Mouse (Mus musculus) heart, embryonic 16.5 days (tissue): ENCODE measurements around the gene Olfr512. TPM values are rescaled to one million over a fixed set of nuclear protein-coding genes. Genes with fewer than 3 reads are reported as not detected.

Experiments
- ATAC-seq: fragments of 200-750 bp; cut with Nextera tagmentation; replicated peaks from 2 replicates; pipeline ENCODE4 v1.8.0; 2017; ENCODE audit warnings: moderate number of reproducible peaks; ENCODE audit not compliant: insufficient read depth, low FRiP score; ENCODE audit errors: extremely low read depth
- H3K27ac ChIP-seq: fragments of 300-500 bp; sonication (generic); 2 replicates; pipeline ENCODE4 v1.5.1; 2014; ENCODE audit warnings: mild to moderate bottlenecking, low read length, control low read depth, moderate library complexity
- H3K27me3 ChIP-seq: fragments of 300-500 bp; sonication (generic); 2 replicates; pipeline ENCODE4 v1.6.1; 2014; ENCODE audit warnings: low read length, mixed read lengths; ENCODE audit not compliant: control insufficient read depth, insufficient read depth
- H3K36me3 ChIP-seq: fragments of 300-500 bp; sonication (generic); 2 replicates; pipeline ENCODE4 v1.6.1; 2014; ENCODE audit not compliant: control insufficient read depth, insufficient read depth
- H3K4me1 ChIP-seq: fragments of 300-500 bp; sonication (generic); 2 replicates; pipeline ENCODE4 v1.6.1; 2014; ENCODE audit warnings: low read length, mixed read lengths; ENCODE audit not compliant: control insufficient read depth, insufficient read depth
- H3K4me2 ChIP-seq: fragments of 300-500 bp; sonication (generic); 2 replicates; pipeline ENCODE4 v1.6.1; 2014; ENCODE audit warnings: low read depth, mild to moderate bottlenecking, control low read depth, low read length
- H3K4me3 ChIP-seq: fragments of 300-500 bp; sonication (generic); 2 replicates; pipeline ENCODE4 v1.5.1; 2014; ENCODE audit warnings: mild to moderate bottlenecking, control low read depth, low read length
- H3K9ac ChIP-seq: fragments of 300-500 bp; sonication (generic); 2 replicates; pipeline ENCODE4 v1.6.1; 2014; ENCODE audit warnings: low read length, control low read depth
- H3K9me3 ChIP-seq: fragments of 300-500 bp; sonication (generic); replicated peaks from 2 replicates; pipeline ENCODE4 v1.6.1; 2016; ENCODE audit warnings: low read length; ENCODE audit not compliant: control insufficient read depth
- WGBS: fragments of 180-500 bp; shearing (Covaris S2); extraction: QIAGEN DNeasy Blood & Tissue Kit; methylation state at CpG from one replicate; pipeline ENCODE4 v1.1.7; 2014; 5-methylcytosine and 5-hydroxymethylcytosine counted together
- polyA plus RNA-seq: library from polyadenylated mRNA; unstranded; fragments of >200 nt; fragmentation: Nextera tagmentation; extraction: Ambion mirVana; gene quantifications from 2 replicates; pipeline ENCODE4 v1.2.1, GENCODE M21; 2015

Olfr512 gene
- polyA plus RNA-seq, result not detected in 2 replicates

DNA sequence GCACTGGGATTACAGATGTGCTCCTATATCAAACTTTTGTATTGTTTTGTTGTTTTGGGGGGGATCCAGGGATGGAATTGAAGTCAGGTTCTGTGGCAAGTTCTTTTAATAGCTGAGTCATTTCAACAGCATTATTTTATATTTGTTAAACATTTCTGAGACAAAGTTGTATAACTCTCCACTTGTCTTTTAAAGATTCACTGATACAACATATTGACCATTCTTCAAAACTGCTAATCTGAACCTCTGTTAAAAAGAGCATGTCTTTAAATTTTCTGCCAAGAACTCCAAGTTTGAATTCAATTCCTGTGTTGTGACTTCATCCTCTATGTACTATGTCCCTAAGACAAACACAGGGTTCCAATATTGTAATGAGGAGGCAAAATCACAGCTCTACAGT, at the start of gene Olfr512:
Olfr512 (plus strand) TSS at position 301 of the 400 bp plus-strand sequence.
- Histone ChIP-seq H3K9ac (no peak within 1 kb of the TSS), H3K4me3 (no peak within 1 kb of the TSS), H3K4me2 (no peak within 1 kb of the TSS), H3K27me3 (no peaks in the 10 kb centered on the region), H3K4me1 (no peaks in the 10 kb centered on the region), H3K9me3 (no peaks in the 10 kb centered on the region; the same call in 1 of the 2 replicates), H3K36me3 (no peaks in the 10 kb centered on the region), H3K27ac (no peak within 1 kb of the TSS)
- ATAC-seq, result no peak

DNA sequence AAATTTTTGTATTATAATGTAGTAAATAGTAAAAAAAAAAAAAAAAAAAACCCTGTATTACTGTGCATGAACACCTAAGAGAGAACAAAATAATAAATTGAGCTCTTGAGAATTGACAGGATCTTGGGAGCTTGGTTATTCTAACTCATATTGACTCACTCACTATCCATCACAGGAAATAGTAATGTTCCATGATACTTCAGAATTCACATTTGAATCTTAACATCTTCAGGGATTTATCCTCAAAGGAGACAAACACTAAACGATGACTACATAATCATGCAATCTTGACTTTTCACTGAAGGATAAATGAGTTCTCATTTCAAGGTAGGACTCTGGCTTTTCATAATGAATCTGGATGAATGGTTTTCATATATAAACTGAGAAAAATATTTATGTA, 47.0 kb upstream of the Olfr512 start, which contains the start of gene Olfr510:
Olfr510 (plus strand) TSS at position 301 of the 400 bp plus-strand sequence.
- Histone ChIP-seq H3K9ac (no peak within 1 kb of the TSS), H3K4me3 (no peak within 1 kb of the TSS), H3K27ac (no peak within 1 kb of the TSS), H3K36me3 (no peaks in the 10 kb centered on the region), H3K4me2 (no peak within 1 kb of the TSS), H3K27me3 (no peaks in the 10 kb centered on the region), H3K9me3 (peaks cover 2% of the 10 kb centered on the region; the same call in 1 of the 2 replicates), H3K4me1 (no peaks in the 10 kb centered on the region)
- ATAC-seq, result no peak
- 88% methylated on average over 1 of the region's 1 CpGs for WGBS

- Histone ChIP-seq H3K36me3 (no peaks in the 10 kb centered on the region), H3K9me3 (peaks cover 2% of the 10 kb centered on the region; the same call in 1 of the 2 replicates), H3K4me1 (no peaks in the 10 kb centered on the region), H3K4me2 (no peak overlapping the region), H3K9ac (no peak overlapping the region), H3K27me3 (no peaks in the 10 kb centered on the region), H3K4me3 (no peak overlapping the region), H3K27ac (no peak overlapping the region)
- WGBS, result 55% methylated on average over 1 of the region's 1 CpGs
- ATAC-seq, result no peak
These were observed 42.1 kb upstream of the Olfr512 start for GRCm38 (mm10) chr7:108671058-108671457.

- Histone ChIP-seq H3K9ac (no peak overlapping the region), H3K27ac (no peak overlapping the region), H3K9me3 (peaks cover 5% of the 10 kb centered on the region; the same call in 1 of the 2 replicates), H3K4me1 (no peaks in the 10 kb centered on the region), H3K27me3 (no peaks in the 10 kb centered on the region), H3K4me2 (no peak overlapping the region), H3K36me3 (no peaks in the 10 kb centered on the region), H3K4me3 (no peak overlapping the region)
- WGBS, result 73% methylated on average over 4 of the region's 4 CpGs
- ATAC-seq, result no peak
These were observed 34.2 kb upstream of the Olfr512 start for GRCm38 (mm10) chr7:108678886-108679285.

GRCm38 (mm10) chr7:108750673-108751072, 37.6 kb downstream of the Olfr512 start, which contains the start of gene Olfr513:
TSS of gene Olfr513 (plus strand) at chr7:108750973.
- WGBS, result 71% methylated on average over 1 of the region's 1 CpGs
- H3K27me3 ChIP-seq, result no peaks in the 10 kb centered on the region
- H3K27ac ChIP-seq, result no peak within 1 kb of the TSS
- no peak within 1 kb of the TSS for H3K4me2 ChIP-seq
- no peaks in the 10 kb centered on the region for H3K4me1 ChIP-seq
- no peak for ATAC-seq
- H3K9me3 ChIP-seq, result no peaks in the 10 kb centered on the region
- H3K4me3 ChIP-seq, result no peak within 1 kb of the TSS
- H3K36me3 ChIP-seq, result no peaks in the 10 kb centered on the region
- no peak within 1 kb of the TSS for H3K9ac ChIP-seq

DNA sequence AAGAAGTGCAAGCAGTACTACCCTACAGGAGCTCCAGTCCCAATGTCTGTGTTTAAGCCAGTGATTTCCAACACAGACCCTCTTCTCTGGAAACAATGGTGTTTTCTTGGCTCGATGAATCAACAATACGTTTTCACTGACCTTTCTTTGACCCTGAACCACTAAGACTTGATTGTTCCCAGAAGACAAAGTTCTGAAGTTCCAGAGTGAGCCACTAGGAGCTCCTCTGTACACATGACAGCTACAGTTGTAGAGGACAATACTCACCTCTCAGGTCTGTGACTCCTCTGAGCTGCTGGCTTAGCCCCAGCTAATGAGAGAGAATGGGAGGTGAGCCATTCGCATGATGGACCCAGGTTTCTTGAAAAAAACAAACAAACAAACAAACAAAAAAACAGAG, 47.3 kb downstream of the Olfr512 start:
- Histone ChIP-seq H3K36me3 (no peaks in the 10 kb centered on the region), H3K4me2 (no peak overlapping the region), H3K27ac (no peak overlapping the region), H3K9me3 (no peaks in the 10 kb centered on the region), H3K4me3 (no peak overlapping the region), H3K9ac (no peak overlapping the region), H3K4me1 (no peaks in the 10 kb centered on the region), H3K27me3 (no peaks in the 10 kb centered on the region)
- ATAC-seq, result no peak
- 41% methylated on average over 3 of the region's 3 CpGs for WGBS

Other genes with a start within 250 kb of the Olfr512 start
- gene Olfr498, start 248.0 kb upstream of the Olfr512 start, polyA plus RNA-seq, result not detected in 2 replicates
- not detected in 2 replicates for gene Olfr502, start 188.3 kb upstream of the Olfr512 start, polyA plus RNA-seq
- gene Olfr503, start 168.8 kb upstream of the Olfr512 start, polyA plus RNA-seq, result not detected in 2 replicates
- gene Olfr504, start 147.5 kb upstream of the Olfr512 start, polyA plus RNA-seq, result not detected in 2 replicates
- gene Olfr506, start 102.5 kb upstream of the Olfr512 start, polyA plus RNA-seq, result not detected in 2 replicates
- not detected in 2 replicates for gene Olfr507, start 91.5 kb upstream of the Olfr512 start, polyA plus RNA-seq
- gene Olfr508, start 83.3 kb upstream of the Olfr512 start, polyA plus RNA-seq, result not detected in 2 replicates
- not detected in 2 replicates for gene Olfr509, start 61.4 kb upstream of the Olfr512 start, polyA plus RNA-seq
- gene Olfr510, start 46.9 kb upstream of the Olfr512 start, polyA plus RNA-seq, result not detected in 2 replicates
- gene Olfr513, start 37.7 kb downstream of the Olfr512 start, polyA plus RNA-seq, result not detected in 2 replicates
- not detected in 2 replicates for gene Olfr514, start 112.7 kb downstream of the Olfr512 start, polyA plus RNA-seq
- not detected in 2 replicates for gene Olfr516, start 137.2 kb downstream of the Olfr512 start, polyA plus RNA-seq
- gene Olfr517, start 159.1 kb downstream of the Olfr512 start, polyA plus RNA-seq, result not detected in 2 replicates
- not detected in 2 replicates for gene Olfr518, start 171.7 kb downstream of the Olfr512 start, polyA plus RNA-seq
- not detected in 2 replicates for gene Olfr519, start 181.1 kb downstream of the Olfr512 start, polyA plus RNA-seq
- 20.7 and 23.3 TPM in 2 replicates for gene Nlrp10, start 216.9 kb downstream of the Olfr512 start, polyA plus RNA-seq
- gene Eif3f, start 221.1 kb downstream of the Olfr512 start, polyA plus RNA-seq, result 49.2 and 49.4 TPM in 2 replicates
- gene Tub, start 237.0 kb downstream of the Olfr512 start, polyA plus RNA-seq, result 0.76 and 0.89 TPM in 2 replicates